Mouse (Mus musculus): ENCODE measurements around the gene Itprid1. TPM values are rescaled to one million over a fixed set of nuclear protein-coding genes. Genes with fewer than 3 reads are reported as not detected.

Gene Itprid1
- 0.58 and 0.77 TPM in 2 replicates for polyA plus RNA-seq (2021; fragmentation: Nextera tagmentation)
- long read RNA-seq, experiment 1, partial matches to known transcripts: 1 of 3 reads
- long read RNA-seq, experiment 1, other reads (novel, unspliced or antisense): 2 of 3 reads
- long read RNA-seq, experiment 2: 0 reads

DNA sequence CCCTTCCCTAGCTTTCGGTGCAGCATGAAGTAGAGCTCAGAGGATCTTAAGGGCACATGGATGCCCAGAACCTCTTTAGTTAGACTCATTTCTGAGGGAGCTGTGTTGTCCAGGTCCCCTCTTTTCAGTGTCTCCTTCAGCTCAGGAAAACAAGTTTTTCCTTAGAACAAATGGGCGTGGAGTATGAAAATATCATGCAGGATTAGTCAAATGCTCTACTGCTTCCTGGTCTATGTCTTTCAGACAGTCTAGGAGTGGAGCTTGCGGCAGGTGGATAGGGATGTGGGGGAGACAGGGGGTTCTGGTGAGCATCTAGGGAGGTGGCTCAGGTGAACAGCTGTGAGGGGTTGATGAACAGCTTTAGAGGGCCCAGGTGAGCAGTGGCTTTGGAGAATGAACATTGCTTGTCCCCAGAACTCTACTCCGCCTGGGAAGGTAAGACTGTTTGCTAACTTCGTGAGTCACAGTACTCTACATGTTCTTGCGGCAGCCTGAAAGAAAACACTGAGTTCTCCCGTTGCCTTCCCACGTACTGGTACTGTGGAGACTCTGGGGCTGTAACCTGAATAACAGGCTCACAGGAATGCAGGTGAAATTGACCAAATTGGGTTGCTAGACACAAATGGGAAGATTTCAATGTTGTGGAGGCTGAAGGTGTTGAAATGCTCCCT, at the start of gene Itprid1:
TSS of gene Itprid1 (plus strand) at position 246 of the 671 bp plus-strand sequence.

DNA sequence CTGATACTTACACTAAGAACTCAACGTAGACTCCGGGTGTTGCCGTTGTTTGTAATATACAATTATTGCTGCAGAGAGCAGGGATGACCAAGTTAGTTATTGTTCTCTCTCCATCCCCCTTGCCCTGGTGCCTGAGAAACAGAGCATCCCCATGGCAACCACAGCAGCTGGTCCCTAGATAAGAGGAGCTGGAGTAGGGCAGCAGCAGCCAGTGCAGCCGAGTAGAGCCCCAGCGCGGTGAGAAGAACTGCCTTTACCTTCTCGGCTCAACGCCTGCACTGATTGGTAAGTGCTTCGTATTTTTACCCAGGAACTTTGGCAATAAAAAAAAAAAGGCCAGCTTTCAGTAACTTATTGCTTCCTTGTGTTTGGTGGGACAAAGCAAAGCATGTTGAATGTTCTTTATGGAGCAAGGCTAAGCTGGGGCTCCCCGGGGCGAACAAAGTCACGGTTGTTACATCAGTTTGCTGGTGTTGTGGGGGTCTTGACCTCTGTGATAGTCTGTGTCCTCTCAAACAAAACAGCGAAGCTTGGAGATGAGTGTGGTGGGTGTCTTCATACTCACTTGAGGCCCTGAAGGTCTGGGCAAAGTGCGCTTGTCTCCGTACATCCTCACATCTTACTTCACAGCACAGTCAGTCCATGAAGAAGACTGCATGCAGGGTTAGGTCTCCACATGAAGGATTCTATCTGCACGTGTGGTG, 180.7 kb downstream of the Itprid1 start, which contains the start of gene Ppp1r17:
TSS of gene Ppp1r17 (plus strand) at position 207 of the 704 bp plus-strand sequence.

Other genes starting within 250 kb of the Itprid1 start
- 36.9 and 41.0 TPM in 2 replicates for gene Neurod6, start 155.6 kb upstream of the Itprid1 start, polyA plus RNA-seq (2021; fragmentation: Nextera tagmentation)
- 0.18 and 0.33 TPM in 2 replicates for gene Ppp1r17, start 180.6 kb downstream of the Itprid1 start, polyA plus RNA-seq (2021; fragmentation: Nextera tagmentation)

Measured in left cerebral cortex, adult 6 months (tissue).